ENCODE assay signal across 16 mouse cellular contexts in the genomic region with DNA sequence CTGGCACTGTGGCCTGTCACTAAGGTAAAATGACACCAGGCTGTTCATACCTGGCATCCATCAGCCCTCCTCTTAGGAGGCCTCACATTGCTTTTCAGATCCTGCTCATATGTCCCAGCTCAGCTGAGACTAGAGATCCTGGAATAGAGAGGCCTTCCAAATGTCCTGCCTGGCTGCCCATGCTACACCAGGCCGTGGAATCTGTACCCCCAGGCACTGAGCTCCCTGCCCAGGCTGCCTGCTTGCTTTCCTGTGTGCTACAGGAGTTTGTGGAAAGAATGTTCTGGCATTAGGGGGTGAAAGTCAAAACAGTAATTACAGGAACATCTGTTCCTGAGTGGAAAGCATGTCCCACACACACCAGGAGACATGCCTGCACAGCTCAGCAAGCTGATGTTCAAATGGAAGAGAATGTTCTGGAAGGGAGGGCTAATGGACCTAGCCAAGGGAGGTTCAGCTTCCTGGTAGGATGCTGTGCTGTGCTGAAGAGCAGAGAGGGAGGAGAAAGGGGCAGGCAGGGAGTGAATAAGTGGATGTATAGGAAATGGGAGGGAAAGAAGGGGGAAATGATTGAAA.
DNase-seq lines count a peak whose midpoint lies in the region; ATAC-seq lines count a peak whose summit lies in the region.
"Had no signal": no experiment of that assay in that cellular context is flagged by ENCODE, and none has a peak within 500 bp of the region (broad histone marks: within the 10 kb centered on the region; RNA-seq: fewer than 3 reads in every experiment).

No protein-coding gene starts in this region.

- 96% methylated on average over 1 of the region's 1 CpGs for WGBS in midbrain, embryonic 11.5 days
- WGBS in midbrain, embryonic 15.5 days: 90% methylated on average over 1 of the region's 1 CpGs

- ATAC-seq in midbrain, embryonic 11.5 days (ENCODE audit: low FRiP score): no peak
- no peak for ATAC-seq in midbrain, embryonic 15.5 days (replicated peaks)
- ATAC-seq: intestine, embryonic 16.5 days; liver, postnatal 0 days; midbrain, embryonic 13.5 days had no signal

- intact Hi-C loops in gastrocnemius, postnatal 14 days (cut with DNase I; ENCODE audit: low total_unique reads): loop anchor here (10.0 kb wide), 1 partner anchor 269 kb away; no protein-coding TSS in a partner anchor
- intact Hi-C loops in left cerebral cortex, postnatal 10 days (cut with DNase I): no loop called here

- H3K27me3 ChIP-seq in midbrain, embryonic 11.5 days (ENCODE audit: control insufficient read depth, insufficient read depth, low read length): no peaks in the 10 kb centered on the region
- H3K27me3 ChIP-seq in midbrain, embryonic 15.5 days (replicated peaks): no peaks in the 10 kb centered on the region
- H3K27me3 ChIP-seq: forebrain, embryonic 12.5 days; midbrain, embryonic 13.5 days had no signal

- H3K4me2 ChIP-seq in midbrain, embryonic 11.5 days: no peak overlapping the region
- H3K4me2 ChIP-seq in midbrain, embryonic 15.5 days: no peak overlapping the region
- H3K4me2 ChIP-seq: forebrain, embryonic 12.5 days; midbrain, embryonic 13.5 days had no signal

- H3K36me3 ChIP-seq in midbrain, embryonic 11.5 days (ENCODE audit: control insufficient read depth, insufficient read depth, low read length): no peaks in the 10 kb centered on the region
- no peaks in the 10 kb centered on the region for H3K36me3 ChIP-seq in midbrain, embryonic 15.5 days (replicated peaks)
- H3K36me3 ChIP-seq: forebrain, embryonic 12.5 days; heart, embryonic 10.5 days; midbrain, embryonic 13.5 days had no signal

- H3K27ac ChIP-seq in midbrain, embryonic 11.5 days (ENCODE audit: low read depth, low read length): no peak overlapping the region
- H3K27ac ChIP-seq in midbrain, embryonic 15.5 days: no peak overlapping the region
- H3K27ac ChIP-seq: forebrain, embryonic 12.5 days; heart, embryonic 10.5 days; midbrain, embryonic 13.5 days had no signal

- H3K4me3 ChIP-seq in midbrain, embryonic 11.5 days (ENCODE audit: low read depth, low read length): no peak overlapping the region
- H3K4me3 ChIP-seq in midbrain, embryonic 15.5 days: no peak overlapping the region
- H3K4me3 ChIP-seq: forebrain, embryonic 12.5 days; heart, embryonic 10.5 days; midbrain, embryonic 13.5 days had no signal

- H3K9me3 ChIP-seq in midbrain, embryonic 11.5 days (ENCODE audit: control insufficient read depth, low read length): no peaks in the 10 kb centered on the region
- no peaks in the 10 kb centered on the region for H3K9me3 ChIP-seq in midbrain, embryonic 15.5 days
- H3K9me3 ChIP-seq: forebrain, embryonic 12.5 days; heart, embryonic 10.5 days; midbrain, embryonic 13.5 days had no signal

- H3K9ac ChIP-seq in midbrain, embryonic 11.5 days (ENCODE audit: low read length): no peak overlapping the region
- no peak overlapping the region for H3K9ac ChIP-seq in midbrain, embryonic 15.5 days
- H3K9ac ChIP-seq: forebrain, embryonic 12.5 days; liver, postnatal 0 days; midbrain, embryonic 13.5 days had no signal

- peak; percentile 9 for DNase-seq in gastrocnemius, postnatal 14 days
- no peak for DNase-seq in gastrocnemius, postnatal 10 days
- peak; percentile 73 for DNase-seq in midbrain, embryonic 11.5 days (ENCODE audit: low spot score, missing footprints)
- peak; percentile 37 for DNase-seq in kidney, postnatal 10 days
- no peak for DNase-seq in liver
- no peak for DNase-seq in retina, embryonic 14.5 days (ENCODE audit: low spot score)
- DNase-seq in left cerebral cortex, postnatal 10 days (ENCODE audit: extremely low spot score in 1 of 2, low spot score in 2 of 2): no peak
- DNase-seq: B cell, adult 2 months; cerebellum, adult 18-20 months; liver, postnatal 0 days; thymus, postnatal 4 days had no signal

- no peaks in the 10 kb centered on the region for H3K4me1 ChIP-seq in midbrain, embryonic 11.5 days (ENCODE audit: control insufficient read depth, insufficient read depth, low read length)
- no peaks in the 10 kb centered on the region for H3K4me1 ChIP-seq in midbrain, embryonic 15.5 days

Comparison
In these comparisons a context has a peak if more than half of its experiments do, and no peak if none do; other contexts are left out.
1. DNase-seq: peak in gastrocnemius, postnatal 14 days (single experiment), midbrain, embryonic 11.5 days (single experiment) and kidney, postnatal 10 days (single experiment); none in gastrocnemius, postnatal 10 days (single experiment), liver (single experiment), retina, embryonic 14.5 days (single experiment) and left cerebral cortex, postnatal 10 days (0 of 2).